Mouse (Mus musculus) midbrain, embryonic 15.5 days (tissue): ENCODE results near the gene Lrrc32. TPM values are rescaled to one million over a fixed set of nuclear protein-coding genes. Genes with fewer than 3 reads are reported as not detected.

Source experiments
- ATAC-seq: fragments of 200-750 bp; cut with Nextera tagmentation; replicated peaks from 2 replicates; pipeline ENCODE4 v1.8.0; 2017; ENCODE audit warnings: moderate TSS enrichment
- H3K27ac ChIP-seq: fragments of 300-500 bp; sonication (generic); 2 replicates; pipeline ENCODE4 v1.5.1; 2015; ENCODE audit warnings: mild to moderate bottlenecking, inconsistent platforms
- H3K27me3 ChIP-seq: fragments of 300-500 bp; sonication (generic); replicated peaks from 2 replicates; pipeline ENCODE4 v1.6.1; 2015; ENCODE audit warnings: inconsistent platforms
- H3K36me3 ChIP-seq: fragments of 300-500 bp; sonication (generic); replicated peaks from 2 replicates; pipeline ENCODE4 v1.6.1; 2015; ENCODE audit warnings: inconsistent platforms
- H3K4me1 ChIP-seq: fragments of 300-500 bp; sonication (generic); 2 replicates; pipeline ENCODE4 v1.6.1; 2015; ENCODE audit warnings: inconsistent platforms
- H3K4me2 ChIP-seq: fragments of 300-500 bp; sonication (generic); 2 replicates; pipeline ENCODE4 v1.6.1; 2015; ENCODE audit warnings: inconsistent platforms, mild to moderate bottlenecking, moderate library complexity
- H3K4me3 ChIP-seq: fragments of 300-500 bp; sonication (generic); 2 replicates; pipeline ENCODE4 v1.5.1; 2015; ENCODE audit warnings: mild to moderate bottlenecking, inconsistent platforms
- H3K9ac ChIP-seq: fragments of 300-500 bp; sonication (generic); 2 replicates; pipeline ENCODE4 v1.6.1; 2015; ENCODE audit warnings: mild to moderate bottlenecking, inconsistent platforms
- H3K9me3 ChIP-seq: fragments of 300-500 bp; sonication (generic); 2 replicates; pipeline ENCODE4 v1.6.1; 2016; ENCODE audit warnings: inconsistent platforms
- WGBS: fragments of 180-500 bp; shearing (Covaris S2); methylation state at CpG from one replicate; pipeline ENCODE4 v1.1.7; 2015; ENCODE audit warnings: mixed read lengths; 5-methylcytosine and 5-hydroxymethylcytosine counted together
- polyA plus RNA-seq: library from polyadenylated mRNA; unstranded; fragments of >200 nt; fragmentation: Nextera tagmentation; extraction: Ambion mirVana; gene quantifications from 2 replicates; pipeline ENCODE4 v1.2.1, GENCODE M21; 2015

The Lrrc32 gene
- polyA plus RNA-seq, 1 experiment from 2014 or later = 5.0 TPM

DNA sequence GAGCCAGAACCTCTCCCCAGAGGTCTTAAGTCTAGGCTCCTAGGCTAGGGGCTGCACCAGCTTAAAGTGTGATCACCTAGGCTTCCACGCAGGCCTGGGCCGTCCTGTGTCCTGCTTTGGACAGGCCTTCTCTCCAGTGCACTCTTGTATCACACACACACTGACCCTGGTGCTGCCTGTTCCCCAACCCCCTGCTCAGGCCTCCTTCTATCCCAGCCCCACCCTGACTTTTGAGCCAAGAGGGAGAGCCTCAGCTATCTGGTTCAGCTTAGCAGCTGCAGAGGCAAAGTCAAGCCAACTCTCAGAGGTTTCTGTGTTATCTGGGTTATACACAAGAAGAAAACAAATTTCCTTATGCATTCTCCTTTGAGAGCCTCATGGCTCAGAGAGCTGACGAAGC lies 11.4 kb downstream of the Lrrc32 start:
- 92% methylated on average over 3 of the region's 3 CpGs for WGBS

DNA sequence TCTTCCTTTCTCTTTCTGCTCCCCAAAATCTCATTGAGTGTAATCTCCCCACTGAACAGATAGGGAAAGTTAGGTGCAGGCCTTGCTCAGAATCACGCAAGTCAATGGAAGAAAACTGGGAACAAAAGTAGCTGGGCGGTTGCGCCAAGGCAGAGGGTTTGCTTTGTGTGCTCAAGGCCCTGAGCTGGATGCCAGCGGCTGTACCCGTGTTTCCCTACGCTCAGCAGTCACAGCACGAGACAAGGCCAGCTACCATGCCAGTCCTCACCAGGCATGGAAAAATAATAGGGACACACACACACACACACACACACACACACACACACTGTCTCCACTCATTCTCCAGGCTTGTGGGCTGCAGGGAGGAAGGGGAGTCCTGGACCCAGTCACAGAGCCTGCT lies 12.0 kb downstream of the Lrrc32 start:
- 77% methylated on average over 7 of the region's 7 CpGs for WGBS
- H3K4me3 ChIP-seq = no peak overlapping the region
- no peak overlapping the region for H3K27ac ChIP-seq
- H3K4me2 ChIP-seq = no peak overlapping the region
- H3K4me1 ChIP-seq = peaks cover 18% of the 10 kb centered on the region; the same call in 1 of the 2 replicates
- ATAC-seq = no peak
- H3K9me3 ChIP-seq = no peaks in the 10 kb centered on the region
- H3K36me3 ChIP-seq = no peaks in the 10 kb centered on the region
- H3K9ac ChIP-seq = no peak overlapping the region
- no peaks in the 10 kb centered on the region for H3K27me3 ChIP-seq

More for the DNA sequence above, 11.4 kb downstream of the Lrrc32 start:
- H3K27me3 ChIP-seq = no peaks in the 10 kb centered on the region
- no peak overlapping the region for H3K4me3 ChIP-seq
- ATAC-seq = no peak
- H3K4me1 ChIP-seq = peaks cover 15% of the 10 kb centered on the region; the same call in 1 of the 2 replicates
- no peaks in the 10 kb centered on the region for H3K36me3 ChIP-seq
- H3K9me3 ChIP-seq = no peaks in the 10 kb centered on the region
- H3K27ac ChIP-seq = no peak overlapping the region
- H3K9ac ChIP-seq = no peak overlapping the region
- no peak overlapping the region for H3K4me2 ChIP-seq

DNA sequence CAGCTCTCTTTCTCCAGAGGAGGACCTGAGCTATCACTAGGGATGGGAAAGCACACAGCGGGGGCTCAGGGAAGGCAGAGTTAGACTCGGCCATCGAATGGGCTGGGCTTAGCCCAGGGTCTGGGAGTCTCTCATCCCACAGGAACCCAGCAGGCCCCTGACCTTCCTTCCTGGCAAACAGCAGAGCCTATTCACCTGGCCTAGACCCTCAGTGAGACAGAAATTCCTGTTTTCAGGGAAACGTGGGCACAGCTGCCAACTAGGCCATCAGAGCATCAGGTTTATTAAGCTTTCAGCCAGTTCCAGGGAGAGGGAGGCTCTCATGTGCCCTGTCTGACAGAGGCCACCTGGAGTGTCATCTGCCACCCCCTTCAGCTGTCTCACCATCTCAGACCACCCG lies 13.8 kb downstream of the Lrrc32 start:
- Histone ChIP-seq H3K36me3 (no peaks in the 10 kb centered on the region), H3K27me3 (no peaks in the 10 kb centered on the region), H3K4me1 (peaks cover 18% of the 10 kb centered on the region; the same call in 1 of the 2 replicates), H3K9ac (no peak overlapping the region), H3K4me2 (no peak overlapping the region), H3K27ac (no peak overlapping the region), H3K9me3 (no peaks in the 10 kb centered on the region), H3K4me3 (no peak overlapping the region)
- WGBS = 31% methylated on average over 5 of the region's 5 CpGs
- no peak for ATAC-seq

DNA sequence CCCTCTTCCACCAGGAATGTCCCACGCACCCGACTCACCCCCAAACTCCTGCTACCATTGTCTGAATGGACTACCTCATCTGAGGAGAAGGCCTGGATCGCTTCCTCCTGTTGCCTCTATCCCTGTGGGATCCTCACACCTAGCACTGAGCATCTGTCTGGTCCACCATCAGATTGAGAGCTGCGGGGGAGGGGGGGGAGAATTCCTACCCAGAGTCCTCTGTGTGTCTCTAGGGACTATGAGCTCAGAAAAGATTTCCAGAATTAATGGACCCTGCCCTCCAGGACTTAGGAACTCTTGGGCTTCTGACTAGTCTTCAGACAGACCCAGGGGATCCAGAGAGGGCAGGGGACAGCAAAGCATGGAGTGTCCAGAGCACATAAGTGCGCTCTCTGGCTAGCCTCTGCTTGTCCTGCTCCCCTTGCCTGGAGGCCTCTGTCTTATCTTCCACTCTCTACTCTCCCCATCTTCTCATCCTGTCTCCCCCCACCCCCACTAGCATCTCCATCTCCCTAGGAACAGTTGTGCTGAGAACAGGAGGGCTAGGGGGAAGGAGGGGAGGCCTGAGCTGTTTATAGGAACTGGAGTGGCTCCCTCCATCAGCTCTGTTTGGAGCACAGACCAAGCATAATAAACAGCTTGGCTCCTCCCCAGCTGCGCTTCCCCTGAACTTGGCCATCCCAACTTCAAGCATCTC lies 15.0 kb downstream of the Lrrc32 start:
- H3K9ac ChIP-seq = no peak overlapping the region

DNA sequence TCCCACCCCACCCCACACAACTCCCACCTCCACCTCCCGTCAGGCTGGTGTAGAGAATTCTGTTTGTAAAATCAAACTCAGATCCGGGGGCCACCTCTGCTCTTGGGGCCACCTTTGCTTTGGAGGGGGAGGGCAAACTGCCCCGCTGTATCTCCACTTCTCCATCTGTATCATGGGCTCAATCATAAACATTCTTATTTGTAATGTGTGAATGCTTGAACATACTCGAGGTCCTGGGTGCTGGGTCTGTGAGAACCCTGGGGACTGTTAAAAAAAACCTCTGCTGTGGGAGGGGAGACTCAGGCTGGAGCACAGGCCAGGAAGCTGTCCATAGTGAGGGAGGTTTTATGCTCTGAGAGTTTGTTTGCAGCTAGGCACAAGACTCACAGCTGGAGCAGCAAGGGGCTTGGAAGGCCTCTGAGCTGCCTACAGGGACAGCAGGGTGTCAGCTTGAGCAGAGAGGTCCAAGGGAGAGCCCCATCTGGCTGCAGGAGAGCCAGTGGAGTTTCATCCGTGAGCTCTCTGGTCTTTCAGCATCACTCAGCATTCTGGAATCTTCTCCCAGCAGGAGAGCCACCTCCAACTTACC lies 15.7 kb downstream of the Lrrc32 start:
- Histone ChIP-seq H3K36me3 (no peaks in the 10 kb centered on the region), H3K27ac (no peak overlapping the region), H3K4me2 (no peak overlapping the region), H3K9ac (no peak overlapping the region), H3K4me3 (no peak overlapping the region), H3K27me3 (no peaks in the 10 kb centered on the region), H3K4me1 (peaks cover 18% of the 10 kb centered on the region; the same call in 1 of the 2 replicates), H3K9me3 (no peaks in the 10 kb centered on the region)
- WGBS = 45% methylated on average over 5 of the region's 5 CpGs
- ATAC-seq = no peak

More for the DNA sequence above, 15.0 kb downstream of the Lrrc32 start:
- no peak overlapping the region for H3K4me2 ChIP-seq
- no peak overlapping the region for H3K4me3 ChIP-seq
- H3K9me3 ChIP-seq = no peaks in the 10 kb centered on the region
- no peaks in the 10 kb centered on the region for H3K27me3 ChIP-seq
- no peak overlapping the region for H3K27ac ChIP-seq
- WGBS = 61% methylated on average over 6 of the region's 6 CpGs
- no peak for ATAC-seq
- no peaks in the 10 kb centered on the region for H3K36me3 ChIP-seq
- H3K4me1 ChIP-seq = peaks cover 18% of the 10 kb centered on the region; the same call in 1 of the 2 replicates

DNA sequence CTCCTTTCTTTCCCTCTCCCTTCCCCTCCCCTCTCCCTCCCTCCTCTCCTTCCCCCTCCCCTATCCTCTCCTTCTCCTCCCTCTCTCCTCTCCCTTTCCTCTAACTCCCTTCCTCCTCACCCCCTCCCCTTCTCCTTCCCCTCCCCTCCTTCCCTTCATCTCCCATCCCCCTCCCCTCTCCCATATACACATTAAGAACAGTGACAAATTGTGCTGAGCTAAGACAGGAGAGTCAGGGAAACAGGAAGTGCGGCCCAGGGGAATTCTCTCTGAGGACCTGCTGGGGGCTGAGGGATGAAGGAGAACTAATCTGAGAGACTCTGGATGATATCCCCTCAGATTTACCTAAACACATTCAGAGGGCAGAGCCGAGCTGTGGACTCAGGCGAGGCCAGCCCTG lies 16.6 kb downstream of the Lrrc32 start:
- Histone ChIP-seq H3K4me3 (no peak overlapping the region), H3K27ac (no peak overlapping the region), H3K36me3 (no peaks in the 10 kb centered on the region), H3K4me2 (no peak overlapping the region), H3K27me3 (no peaks in the 10 kb centered on the region), H3K9ac (no peak overlapping the region), H3K9me3 (no peaks in the 10 kb centered on the region), H3K4me1 (peaks cover 18% of the 10 kb centered on the region; the same call in 1 of the 2 replicates)
- no peak for ATAC-seq
- 19% methylated on average over 3 of the region's 3 CpGs for WGBS

DNA sequence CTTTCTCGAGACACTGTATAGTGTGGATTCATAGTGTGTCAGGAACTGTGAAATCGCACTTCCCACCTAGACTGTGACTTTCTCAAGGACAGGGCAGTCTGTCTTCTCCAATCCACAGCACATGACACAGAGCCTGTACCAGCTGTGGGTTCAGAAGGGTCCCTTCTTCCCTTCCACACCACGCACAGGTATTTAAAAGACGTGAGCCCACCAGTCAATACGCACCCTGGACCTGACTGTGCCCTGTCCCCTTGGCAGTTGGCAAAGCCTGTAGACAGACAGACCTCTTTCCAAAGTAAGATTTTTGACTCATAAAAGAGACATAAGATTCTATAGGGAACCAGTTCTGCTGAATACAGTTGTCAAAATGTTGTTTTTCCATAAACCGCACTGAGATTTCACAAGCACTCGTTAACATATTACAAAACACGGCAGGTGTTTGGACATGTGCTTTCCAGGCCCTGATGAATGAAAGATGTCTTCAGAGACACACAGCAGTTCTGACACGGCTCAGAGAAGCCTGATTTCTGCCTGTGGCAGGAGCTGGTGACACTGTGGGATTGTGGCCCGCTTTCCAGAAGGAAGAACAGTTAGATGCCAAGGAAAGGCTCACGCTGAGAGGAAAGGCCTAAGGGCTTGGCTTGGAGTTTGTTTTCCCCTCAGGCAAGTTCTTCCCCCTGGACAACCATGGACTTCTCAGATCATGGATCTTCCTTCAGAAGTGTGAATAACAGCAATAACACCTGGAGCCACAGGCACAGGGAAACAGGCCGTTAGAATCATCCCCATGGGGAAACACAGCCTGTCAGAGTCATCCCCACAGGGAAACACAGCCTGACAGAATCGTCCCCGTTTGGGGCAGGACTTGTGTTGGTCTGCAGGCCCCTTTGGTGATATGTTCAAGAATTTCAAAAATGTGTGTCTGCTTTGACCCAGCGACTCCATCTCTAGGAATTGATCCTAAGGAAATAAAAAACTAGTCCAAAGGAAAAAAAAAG lies 22.2 kb downstream of the Lrrc32 start:
- no peak overlapping the region for H3K4me3 ChIP-seq
- H3K4me2 ChIP-seq = no peak overlapping the region
- H3K36me3 ChIP-seq = no peaks in the 10 kb centered on the region
- peaks cover 4% of the 10 kb centered on the region; the same call in 1 of the 2 replicates for H3K4me1 ChIP-seq
- H3K9me3 ChIP-seq = no peaks in the 10 kb centered on the region
- H3K9ac ChIP-seq = no peak overlapping the region
- H3K27me3 ChIP-seq = no peaks in the 10 kb centered on the region
- ATAC-seq = no peak
- WGBS = 69% methylated on average over 15 of the region's 15 CpGs
- H3K27ac ChIP-seq = no peak overlapping the region

DNA sequence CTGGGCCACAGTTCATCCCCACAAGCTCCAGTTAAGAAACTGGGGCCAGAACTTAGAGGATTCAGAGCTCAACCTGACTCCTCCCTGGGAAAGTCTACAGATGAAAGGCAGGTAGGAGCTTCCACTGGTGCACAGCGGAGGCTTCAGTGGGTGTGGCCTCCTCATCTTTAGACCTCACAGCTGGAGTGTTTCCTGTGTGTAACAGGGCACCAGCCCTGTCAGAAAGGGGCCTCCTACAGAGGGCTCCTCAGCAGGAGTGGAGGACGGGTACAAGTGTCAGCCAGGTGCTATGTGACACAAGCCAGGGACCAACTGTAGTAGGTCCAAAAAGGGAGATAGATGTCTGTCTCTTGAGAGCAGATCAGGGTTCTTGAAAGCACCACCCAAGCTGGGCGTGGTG lies 24.2 kb downstream of the Lrrc32 start:
- no peak for ATAC-seq
- Histone ChIP-seq H3K36me3 (no peaks in the 10 kb centered on the region), H3K4me2 (no peak overlapping the region), H3K9ac (no peak overlapping the region), H3K4me3 (no peak overlapping the region), H3K27ac (no peak overlapping the region), H3K4me1 (peaks cover 4% of the 10 kb centered on the region; the same call in 1 of the 2 replicates), H3K27me3 (no peaks in the 10 kb centered on the region), H3K9me3 (no peaks in the 10 kb centered on the region)
- 75% methylated on average over 3 of the region's 3 CpGs for WGBS

DNA sequence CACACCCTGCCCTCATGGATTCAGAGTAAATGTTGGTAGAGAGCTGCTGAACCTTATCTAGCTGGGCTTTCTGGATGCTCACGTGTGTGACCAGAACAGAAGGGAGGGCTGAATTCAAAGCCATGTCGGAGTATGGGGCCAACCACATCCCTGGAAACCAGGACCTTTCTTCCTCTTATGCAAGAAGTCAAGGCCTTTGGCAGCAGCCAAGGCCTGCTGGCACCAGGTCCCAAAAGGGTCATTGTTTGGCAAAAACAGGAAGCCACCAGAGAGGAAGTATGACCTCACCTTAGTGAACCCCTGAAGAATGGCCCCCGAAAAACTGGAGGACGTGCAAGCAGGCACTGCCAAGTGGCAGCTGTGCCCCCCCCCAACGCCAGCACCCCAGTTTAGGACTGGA lies 33.5 kb downstream of the Lrrc32 start:
- Histone ChIP-seq H3K36me3 (no peaks in the 10 kb centered on the region), H3K9ac (no peak overlapping the region), H3K4me2 (no peak overlapping the region), H3K4me3 (no peak overlapping the region), H3K27ac (no peak overlapping the region), H3K4me1 (0 out of 2 replicates have a peak, but pooled peaks cover 5% of the 10 kb centered on the region), H3K9me3 (no peaks in the 10 kb centered on the region), H3K27me3 (no peaks in the 10 kb centered on the region)
- WGBS = 75% methylated on average over 5 of the region's 5 CpGs
- ATAC-seq = no peak; the same call in 1 of the 2 replicates

DNA sequence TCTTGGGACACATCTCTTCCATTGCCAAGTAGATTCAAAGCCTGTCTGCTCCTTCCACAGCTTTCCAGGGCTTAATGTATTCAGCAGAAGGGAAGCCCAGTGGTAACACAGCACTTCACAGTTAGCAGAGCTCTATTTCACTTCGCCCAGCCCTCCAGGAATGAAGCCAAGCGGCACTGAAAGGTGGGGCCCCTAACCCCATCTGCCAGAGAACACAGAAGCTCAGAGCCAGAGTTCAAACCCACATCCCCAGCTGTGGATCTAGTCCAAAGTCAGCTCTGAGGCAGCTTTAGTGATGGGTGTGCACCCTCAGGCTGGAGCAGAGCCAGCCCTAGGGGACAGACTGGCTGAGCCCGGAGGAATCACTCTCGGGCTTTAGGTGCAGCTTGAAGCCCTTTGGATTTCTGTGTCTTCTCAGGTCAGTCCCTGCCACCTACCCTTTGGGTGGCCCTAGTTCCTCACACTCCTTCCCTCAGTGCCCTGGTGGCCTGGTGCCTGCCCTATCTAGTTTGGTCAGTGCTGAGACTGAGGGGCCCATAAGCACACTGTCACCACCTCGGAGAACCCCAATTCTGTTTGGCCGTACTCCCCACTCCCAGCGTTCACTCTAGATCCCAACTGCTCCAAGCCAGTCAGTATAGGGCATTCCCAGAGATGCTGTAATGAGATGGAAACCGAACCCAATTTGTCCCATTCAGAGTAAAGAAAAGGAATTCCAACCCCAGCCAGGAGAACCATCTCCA lies 34.2 kb downstream of the Lrrc32 start:
- WGBS = 76% methylated on average over 8 of the region's 8 CpGs
- no peak overlapping the region for H3K9ac ChIP-seq
- no peaks in the 10 kb centered on the region for H3K9me3 ChIP-seq
- no peaks in the 10 kb centered on the region for H3K27me3 ChIP-seq
- H3K4me3 ChIP-seq = no peak overlapping the region
- no peaks in the 10 kb centered on the region for H3K36me3 ChIP-seq
- no peak overlapping the region for H3K27ac ChIP-seq
- H3K4me2 ChIP-seq = no peak overlapping the region
- 0 out of 2 replicates have a peak, but pooled peaks have one; percentile 9 for ATAC-seq
- H3K4me1 ChIP-seq = 0 out of 2 replicates have a peak, but pooled peaks cover 5% of the 10 kb centered on the region

DNA sequence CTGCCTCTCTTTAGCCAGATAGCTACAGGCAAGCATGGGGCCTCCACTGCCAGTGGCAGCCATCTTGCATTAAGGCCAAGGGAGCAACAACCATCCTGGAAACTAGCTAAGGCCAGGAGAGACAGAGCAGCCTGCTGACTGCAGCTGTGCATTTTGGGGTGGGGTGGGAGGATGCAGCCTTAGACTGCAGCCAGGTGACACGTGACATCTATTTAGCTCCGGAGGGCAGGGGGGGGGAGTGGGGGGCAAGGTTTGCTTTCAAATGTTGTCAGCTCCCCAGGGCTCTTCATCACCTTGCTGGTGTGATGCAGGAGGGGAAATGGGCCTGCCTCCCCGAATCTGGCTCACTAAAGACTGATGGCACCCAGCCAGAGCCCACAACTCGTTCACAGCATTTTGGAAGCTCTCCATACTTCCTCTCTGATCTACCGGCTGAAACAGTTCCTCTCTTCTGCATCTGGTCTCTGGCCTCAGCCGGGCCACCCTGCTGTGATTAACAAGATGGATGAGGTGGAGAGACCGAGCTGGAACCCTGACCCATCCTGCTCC lies 34.8 kb downstream of the Lrrc32 start:
- H3K4me3 ChIP-seq = no peak overlapping the region
- no peaks in the 10 kb centered on the region for H3K36me3 ChIP-seq
- no peaks in the 10 kb centered on the region for H3K27me3 ChIP-seq
- 0 out of 2 replicates have a peak, but pooled peaks cover 5% of the 10 kb centered on the region for H3K4me1 ChIP-seq
- H3K4me2 ChIP-seq = no peak overlapping the region
- no peaks in the 10 kb centered on the region for H3K9me3 ChIP-seq
- H3K27ac ChIP-seq = no peak overlapping the region
- no peak overlapping the region for H3K9ac ChIP-seq
- ATAC-seq = no peak
- WGBS = 12% methylated on average over 7 of the region's 7 CpGs
